Mouse (Mus musculus): ENCODE data around the gene Agl.

DNA sequence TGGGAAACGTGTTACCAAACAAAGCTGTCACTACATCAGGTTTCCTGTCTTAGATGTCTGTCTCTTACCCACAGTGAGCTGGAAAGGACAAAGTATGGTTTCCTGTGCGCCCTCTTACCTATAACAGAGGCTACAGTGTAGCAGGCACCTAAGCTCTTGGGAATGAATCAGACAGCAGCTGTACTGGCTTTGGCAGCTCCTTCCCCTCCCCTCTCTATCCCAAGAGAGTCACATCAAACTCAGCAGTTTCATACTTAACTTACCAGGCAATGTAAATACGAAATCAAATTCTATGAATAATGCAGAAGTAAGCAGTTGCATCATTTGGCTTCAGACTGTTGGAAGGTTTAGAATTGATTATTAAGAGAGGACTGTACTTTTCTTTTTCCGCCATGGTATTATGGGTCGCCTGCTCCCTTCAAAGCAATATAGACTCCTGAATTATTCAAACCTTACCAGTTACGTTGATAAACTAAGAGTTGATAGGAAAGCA, 7.4 kb upstream of the Agl start:
- no peak for TF ChIP-seq CTCF (conservative IDR thresholded peaks at IDR 0.05; ENCODE audit: low read length)
- TF ChIP-seq POU5F1 (IDR thresholded peaks at IDR 0.05; ENCODE audit: borderline replicate concordance, low read length) = no peak
- no peak for TF ChIP-seq NANOG (IDR thresholded peaks at IDR 0.05; ENCODE audit: borderline replicate concordance, low read length)
